Mouse (Mus musculus) liver, postnatal 0 days (tissue): ENCODE measurements around the gene Zfp366. TPM values are rescaled to one million over a fixed set of nuclear protein-coding genes. Genes with fewer than 3 reads are reported as not detected.
"Not testable (repeated sequence)": the region's sequence is repeated elsewhere in the genome, so short reads cannot be mapped to it uniquely, and the experiment has no call there.

Experiments used
- ATAC-seq: fragments of 200-750 bp; cut with Nextera tagmentation; 2 replicates; pipeline ENCODE4 v1.8.0; 2017; ENCODE audit warnings: mild to moderate bottlenecking, moderate library complexity
- DNase-seq: peaks from one replicate; pipeline ENCODE4 v3.0.0-alpha.2; 2016
- H3K27ac ChIP-seq: fragments of 300-500 bp; sonication (generic); 2 replicates; pipeline ENCODE4 v1.5.1; 2014; ENCODE audit warnings: antibody characterized with exemption, moderate library complexity, mild to moderate bottlenecking, low read depth
- H3K27me3 ChIP-seq: fragments of 300-500 bp; sonication (generic); 2 replicates; pipeline ENCODE4 v1.6.1; 2014; ENCODE audit warnings: low read length, control low read depth, mixed read lengths; ENCODE audit not compliant: insufficient read depth
- H3K36me3 ChIP-seq: fragments of 300-500 bp; sonication (generic); replicated peaks from 2 replicates; pipeline ENCODE4 v1.6.1; 2014; ENCODE audit warnings: mild to moderate bottlenecking, control low read depth, low read length, moderate library complexity, mixed read lengths; ENCODE audit not compliant: insufficient read depth
- H3K4me1 ChIP-seq: fragments of 300-500 bp; sonication (generic); 2 replicates; pipeline ENCODE4 v1.6.1; 2014; ENCODE audit warnings: antibody characterized with exemption, mild to moderate bottlenecking, control low read depth; ENCODE audit not compliant: insufficient read depth
- H3K4me2 ChIP-seq: fragments of 300-500 bp; sonication (generic); 2 replicates; pipeline ENCODE4 v1.6.1; 2014; ENCODE audit warnings: low read depth, mild to moderate bottlenecking, low read length, moderate library complexity, mixed read lengths
- H3K4me3 ChIP-seq: fragments of 300-500 bp; sonication (generic); 2 replicates; pipeline ENCODE4 v1.5.1; 2014; ENCODE audit warnings: low read depth, low read length
- H3K9ac ChIP-seq: fragments of 300-500 bp; sonication (generic); replicated peaks from 2 replicates; pipeline ENCODE4 v1.6.1; 2014; ENCODE audit warnings: mild to moderate bottlenecking, moderate library complexity
- H3K9me3 ChIP-seq: fragments of 300-500 bp; sonication (generic); 2 replicates; pipeline ENCODE4 v1.6.1; 2016; ENCODE audit warnings: mild to moderate bottlenecking, control low read depth, low read length, mixed read lengths
- CTCF ChIP-seq: sonication (generic); IDR thresholded peaks from 2 replicates; pipeline ENCODE4 v1.5.1; 2016; ENCODE audit warnings: antibody characterized with exemption, low read depth
- EP300 ChIP-seq: IDR thresholded peaks from 2 replicates; pipeline ENCODE4 v1.6.1; 2016; ENCODE audit warnings: antibody characterized with exemption, low read depth, mild to moderate bottlenecking
- WGBS: fragments of 180-500 bp; shearing (Covaris S2); extraction: QIAGEN DNeasy Blood & Tissue Kit; methylation state at CpG from one replicate; pipeline ENCODE4 v1.1.7; 2014; ENCODE audit not compliant: insufficient replicate concordance; 5-methylcytosine and 5-hydroxymethylcytosine counted together
- polyA plus RNA-seq: library from polyadenylated mRNA; unstranded; fragments of >200 nt; fragmentation: Nextera tagmentation; extraction: Ambion mirVana; gene quantifications from 2 replicates; pipeline ENCODE4 v1.2.1, GENCODE M21; 2015

The Zfp366 gene
- polyA plus RNA-seq, 1 experiment from 2014 or later = 0.39 TPM

- Histone ChIP-seq H3K27me3 (no peaks in the 10 kb centered on the region), H3K4me2 (no peak overlapping the region), H3K4me1 (no peaks in the 10 kb centered on the region), H3K9ac (no peak overlapping the region), H3K9me3 (no peaks in the 10 kb centered on the region), H3K27ac (no peak overlapping the region), H3K36me3 (no peaks in the 10 kb centered on the region), H3K4me3 (no peak overlapping the region)
- ATAC-seq = no peak
- 40% methylated on average over 10 of the region's 10 CpGs for whole genome bisulfite sequencing
- no peak for TF ChIP-seq CTCF
- DNase-seq = no peak
Observed at GRCm38 (mm10) chr13:99163521-99164359, 20.9 kb upstream of the Zfp366 start.

GRCm38 (mm10) chr13:99164360-99164759 is 20.3 kb upstream of the Zfp366 start:
- no peaks in the 10 kb centered on the region for H3K9me3 ChIP-seq
- no peak overlapping the region for H3K27ac ChIP-seq
- no peak overlapping the region for H3K9ac ChIP-seq
- no peaks in the 10 kb centered on the region for H3K4me1 ChIP-seq
- DNase-seq (no peak), ATAC-seq (no peak)
- H3K27me3 ChIP-seq = no peaks in the 10 kb centered on the region
- TF ChIP-seq CTCF (no peak), EP300 (no peak)
- no peaks in the 10 kb centered on the region for H3K36me3 ChIP-seq
- WGBS = 49% methylated on average over 2 of the region's 2 CpGs
- H3K4me2 ChIP-seq = no peak overlapping the region
- H3K4me3 ChIP-seq = no peak overlapping the region

- no peak overlapping the region for H3K4me3 ChIP-seq
- 70% methylated on average over 6 of the region's 6 CpGs for WGBS
- TF ChIP-seq EP300 (no peak), CTCF (no peak)
- no peaks in the 10 kb centered on the region for H3K4me1 ChIP-seq
- H3K9ac ChIP-seq = no peak overlapping the region
- H3K9me3 ChIP-seq = no peaks in the 10 kb centered on the region
- ATAC-seq = no peak
- no peaks in the 10 kb centered on the region for H3K27me3 ChIP-seq
- H3K27ac ChIP-seq = no peak overlapping the region
- no peaks in the 10 kb centered on the region for H3K36me3 ChIP-seq
- no peak for DNase-seq
- no peak overlapping the region for H3K4me2 ChIP-seq
Observed at GRCm38 (mm10) chr13:99169401-99169800, 15.2 kb upstream of the Zfp366 start.

- H3K27ac ChIP-seq = no peak overlapping the region
- DNase-seq (no peak), ATAC-seq (no peak)
Observed at GRCm38 (mm10) chr13:99170337-99170736, 14.3 kb upstream of the Zfp366 start.

GRCm38 (mm10) chr13:99173849-99174248 is 10.8 kb upstream of the Zfp366 start:
- 0 out of 2 replicates have a peak, but pooled peaks cover 6% of the 10 kb centered on the region for H3K4me1 ChIP-seq
- H3K4me3 ChIP-seq = no peak overlapping the region
- no peak overlapping the region for H3K9ac ChIP-seq
- no peaks in the 10 kb centered on the region for H3K36me3 ChIP-seq
- no peaks in the 10 kb centered on the region for H3K27me3 ChIP-seq
- ATAC-seq (no peak), DNase-seq (no peak)
- WGBS = 53% methylated on average over 4 of the region's 4 CpGs
- no peaks in the 10 kb centered on the region for H3K9me3 ChIP-seq
- no peak overlapping the region for H3K27ac ChIP-seq
- TF ChIP-seq CTCF = no peak
- TF ChIP-seq EP300 = no peak
- H3K4me2 ChIP-seq = no peak overlapping the region

More at GRCm38 (mm10) chr13:99170337-99170736, 14.3 kb upstream of the Zfp366 start:
- 0 out of 2 replicates have a peak, but pooled peaks cover 4% of the 10 kb centered on the region for H3K4me1 ChIP-seq
- TF ChIP-seq CTCF = peak; percentile 46
- no peak for TF ChIP-seq EP300
- H3K27me3 ChIP-seq = no peaks in the 10 kb centered on the region
- H3K9ac ChIP-seq = no peak overlapping the region
- no peak overlapping the region for H3K4me2 ChIP-seq
- no peak overlapping the region for H3K4me3 ChIP-seq
- 29% methylated on average over 2 of the region's 2 CpGs for WGBS
- H3K9me3 ChIP-seq = no peaks in the 10 kb centered on the region
- no peaks in the 10 kb centered on the region for H3K36me3 ChIP-seq

GRCm38 (mm10) chr13:99182828-99183227 is 1.8 kb upstream of the Zfp366 start:
- H3K9me3 ChIP-seq, H3K9ac ChIP-seq, H3K4me1 ChIP-seq, H3K36me3 ChIP-seq, H3K27ac ChIP-seq, H3K27me3 ChIP-seq, DNase-seq, H3K4me3 ChIP-seq, H3K4me2 ChIP-seq, ATAC-seq: not testable (repeated sequence)
- 65% methylated on average over 3 of the region's 3 CpGs for WGBS
